Mouse (Mus musculus): ENCODE measurements at regions not wholly inside any gene's neighbourhood (a gene's known extent, or its start where the extent isn't known, plus 50 kb on each side); places are given as distances from the start of the nearest gene placed in this dataset.

DNA sequence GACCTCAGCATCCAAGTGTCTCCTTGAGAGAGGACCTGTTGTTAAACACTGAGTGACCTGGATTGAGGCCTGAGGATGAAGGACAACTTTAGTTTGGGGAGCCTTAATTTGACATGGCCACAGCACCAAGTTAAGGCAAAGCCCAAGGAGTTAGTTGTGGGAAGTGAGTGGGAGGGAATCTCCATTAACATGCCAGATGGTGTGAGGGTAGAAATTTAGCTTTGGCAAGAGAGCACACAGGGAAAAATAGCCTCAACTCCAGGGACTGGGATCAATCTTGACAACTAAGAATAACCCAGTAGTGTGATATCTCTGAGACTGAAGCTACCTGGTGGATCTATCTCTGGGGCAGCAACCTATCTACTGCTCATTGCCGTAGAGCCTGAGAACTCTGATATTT, 105.4 kb downstream of the Ahr start:
- no peaks in the 10 kb centered on the region for H3K36me3 ChIP-seq
- 94% methylated on average over 1 of the region's 1 CpGs for WGBS
- no peaks in the 10 kb centered on the region for H3K4me1 ChIP-seq
- no peak for ATAC-seq (ENCODE audit: low FRiP score, low read depth)
- no peak overlapping the region for H3K4me3 ChIP-seq
- no peaks in the 10 kb centered on the region for H3K9me3 ChIP-seq
- H3K9ac ChIP-seq = no peak overlapping the region
- H3K27me3 ChIP-seq = no peaks in the 10 kb centered on the region
- no peak overlapping the region for H3K27ac ChIP-seq
- H3K4me2 ChIP-seq (replicated peaks) = no peak overlapping the region

DNA sequence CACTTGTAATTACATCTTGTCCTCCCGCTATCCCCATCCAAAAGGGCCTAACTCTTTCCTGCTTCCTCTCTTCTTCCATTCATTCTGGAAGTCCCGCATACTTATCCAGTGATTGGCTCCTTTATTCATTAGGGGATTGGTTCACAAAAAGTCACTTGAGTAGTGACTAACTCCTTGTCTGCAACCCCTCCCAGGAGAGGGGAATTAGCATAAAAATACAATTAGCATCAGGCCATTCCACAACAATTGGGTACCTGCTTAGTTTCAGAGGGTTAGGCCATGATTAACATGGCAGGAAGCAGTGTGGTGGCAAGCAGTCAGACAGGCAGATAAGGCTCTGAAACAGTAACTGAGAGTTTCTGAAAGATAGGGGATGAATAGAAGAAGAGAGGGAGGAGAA, 115.6 kb downstream of the Ahr start:
- Histone ChIP-seq H3K4me2 (replicated peaks) (no peak overlapping the region), H3K4me1 (no peaks in the 10 kb centered on the region), H3K4me3 (no peak overlapping the region), H3K27me3 (no peaks in the 10 kb centered on the region), H3K27ac (no peak overlapping the region), H3K9ac (no peak overlapping the region), H3K36me3 (no peaks in the 10 kb centered on the region), H3K9me3 (no peaks in the 10 kb centered on the region)
- 77% methylated on average over 2 of the region's 2 CpGs for WGBS
- no peak for ATAC-seq (ENCODE audit: low FRiP score, low read depth)

DNA sequence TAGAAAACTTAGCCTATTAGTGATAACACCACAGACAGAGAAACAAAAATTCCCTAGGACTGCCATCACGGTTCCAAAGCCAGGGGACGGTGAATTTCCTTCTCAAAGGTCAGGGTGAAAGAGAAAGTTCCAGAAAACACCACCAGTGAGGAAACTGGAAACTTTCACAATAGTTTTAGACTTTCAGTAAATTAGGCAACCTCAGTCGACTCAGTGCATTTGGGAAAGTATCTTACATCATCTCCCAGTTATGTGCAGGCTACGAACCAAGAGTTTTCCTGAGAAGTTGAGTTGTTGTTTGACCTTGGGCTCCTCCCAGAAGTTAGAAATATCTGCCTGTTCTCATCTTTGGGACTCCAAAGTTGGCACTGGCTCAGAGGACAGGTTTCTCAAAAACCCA, 116.9 kb downstream of the Ahr start:
- ATAC-seq (ENCODE audit: low FRiP score, low read depth) = no peak
- H3K27me3 ChIP-seq = no peaks in the 10 kb centered on the region
- H3K4me2 ChIP-seq (replicated peaks) = no peak overlapping the region
- no peak overlapping the region for H3K9ac ChIP-seq
- no peak overlapping the region for H3K27ac ChIP-seq
- no peaks in the 10 kb centered on the region for H3K4me1 ChIP-seq
- H3K9me3 ChIP-seq = no peaks in the 10 kb centered on the region
- WGBS = 70% methylated on average over 4 of the region's 4 CpGs
- H3K4me3 ChIP-seq = no peak overlapping the region
- no peaks in the 10 kb centered on the region for H3K36me3 ChIP-seq

DNA sequence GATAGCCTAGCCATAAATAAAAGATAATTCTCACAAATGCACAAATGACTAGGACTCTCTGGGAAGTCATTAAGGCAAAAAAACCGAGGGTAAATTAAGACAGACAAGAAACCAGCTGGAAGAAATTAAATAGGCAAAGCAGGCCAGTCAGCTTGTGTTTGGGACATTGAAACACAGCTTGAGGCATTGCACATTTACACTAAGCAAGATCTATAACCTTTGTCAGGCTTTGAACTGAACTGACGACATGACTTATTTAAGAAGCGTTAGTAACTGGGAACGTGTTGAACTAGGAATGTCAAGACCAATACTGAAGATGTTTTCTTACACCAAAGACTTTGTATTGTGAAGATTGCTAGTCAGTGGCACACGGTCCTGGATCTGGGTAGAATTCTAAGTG, 118.3 kb downstream of the Ahr start:
- Histone ChIP-seq H3K27me3 (no peaks in the 10 kb centered on the region), H3K9ac (no peak overlapping the region), H3K4me2 (replicated peaks) (no peak overlapping the region), H3K9me3 (no peaks in the 10 kb centered on the region), H3K4me1 (no peaks in the 10 kb centered on the region), H3K4me3 (no peak overlapping the region), H3K27ac (no peak overlapping the region), H3K36me3 (no peaks in the 10 kb centered on the region)
- no peak for ATAC-seq (ENCODE audit: low FRiP score, low read depth)
- 22% methylated on average over 5 of the region's 5 CpGs for WGBS

DNA sequence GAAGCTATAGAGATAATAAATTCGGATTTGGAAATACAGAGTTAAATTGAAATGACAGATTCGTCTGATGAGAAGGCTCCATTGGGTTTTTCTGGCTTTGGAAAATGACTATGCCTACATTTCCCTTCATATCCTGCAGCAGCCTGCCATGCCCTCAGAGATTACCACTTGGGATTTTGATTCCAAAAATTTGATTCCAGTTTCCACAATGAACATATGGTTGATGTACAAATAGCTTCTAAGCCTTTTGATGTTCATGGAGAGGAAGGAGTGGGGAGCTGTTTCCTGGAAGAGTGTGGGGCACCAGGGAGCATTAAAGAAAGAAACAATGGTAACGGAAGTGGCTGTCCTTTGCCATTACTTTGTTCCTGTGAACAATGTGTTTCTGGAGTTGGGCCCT, 122.1 kb downstream of the Ahr start:
- WGBS = 81% methylated on average over 3 of the region's 3 CpGs
- Histone ChIP-seq H3K9ac (no peak overlapping the region), H3K36me3 (no peaks in the 10 kb centered on the region), H3K4me3 (no peak overlapping the region), H3K27ac (no peak overlapping the region), H3K4me1 (no peaks in the 10 kb centered on the region), H3K9me3 (no peaks in the 10 kb centered on the region), H3K4me2 (replicated peaks) (no peak overlapping the region), H3K27me3 (no peaks in the 10 kb centered on the region)
- ATAC-seq (ENCODE audit: low FRiP score, low read depth) = no peak

DNA sequence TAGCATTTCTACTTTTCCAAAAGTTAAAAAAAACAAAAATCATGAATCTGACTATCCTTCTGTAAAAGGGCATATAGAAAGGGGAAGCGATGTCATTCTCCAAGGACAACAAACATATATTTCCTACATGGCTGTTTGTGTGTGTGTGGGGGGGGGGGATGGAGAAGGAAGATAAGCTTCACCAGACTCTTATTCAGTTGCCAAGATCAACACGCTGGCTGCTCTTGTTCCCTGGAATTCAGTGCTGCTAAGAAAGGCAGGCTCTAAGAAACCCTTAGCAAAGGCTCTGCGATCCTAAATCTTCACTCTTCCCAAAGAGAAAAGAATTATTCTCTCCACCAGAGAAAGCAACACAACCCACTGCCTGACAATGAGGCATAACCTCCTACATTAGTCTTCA, 126.4 kb downstream of the Ahr start:
- no peak overlapping the region for H3K9ac ChIP-seq
- WGBS = 82% methylated on average over 3 of the region's 3 CpGs
- no peak overlapping the region for H3K27ac ChIP-seq
- no peaks in the 10 kb centered on the region for H3K27me3 ChIP-seq
- no peaks in the 10 kb centered on the region for H3K4me1 ChIP-seq
- H3K4me2 ChIP-seq (replicated peaks) = no peak overlapping the region
- no peaks in the 10 kb centered on the region for H3K36me3 ChIP-seq
- no peaks in the 10 kb centered on the region for H3K9me3 ChIP-seq
- H3K4me3 ChIP-seq = no peak overlapping the region
- no peak for ATAC-seq (ENCODE audit: low FRiP score, low read depth)

DNA sequence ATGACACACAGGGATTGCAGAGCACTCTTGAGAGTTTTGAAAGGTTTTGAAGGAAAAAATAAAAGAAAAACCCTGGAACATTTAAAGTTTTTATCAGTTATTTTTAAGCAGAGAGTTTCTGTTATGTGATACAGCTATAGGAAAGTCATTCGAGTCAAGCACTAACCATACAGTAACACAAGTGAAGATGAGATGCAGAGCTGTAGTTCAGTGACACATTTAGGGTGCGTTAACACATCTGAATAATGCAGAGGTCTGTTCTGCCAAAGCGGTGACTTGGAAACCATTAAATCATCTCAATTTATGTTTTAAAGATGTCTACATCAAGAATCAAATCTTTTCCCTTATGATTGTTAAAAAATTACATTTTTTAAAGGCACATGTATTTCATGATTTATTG, 126.8 kb downstream of the Ahr start:
- H3K4me3 ChIP-seq = no peak overlapping the region
- H3K4me1 ChIP-seq = no peaks in the 10 kb centered on the region
- no peak overlapping the region for H3K4me2 ChIP-seq (replicated peaks)
- no peak for ATAC-seq (ENCODE audit: low FRiP score, low read depth)
- no peak overlapping the region for H3K9ac ChIP-seq
- 81% methylated on average over 3 of the region's 3 CpGs for WGBS
- no peak overlapping the region for H3K27ac ChIP-seq
- H3K27me3 ChIP-seq = no peaks in the 10 kb centered on the region
- no peaks in the 10 kb centered on the region for H3K36me3 ChIP-seq
- no peaks in the 10 kb centered on the region for H3K9me3 ChIP-seq

DNA sequence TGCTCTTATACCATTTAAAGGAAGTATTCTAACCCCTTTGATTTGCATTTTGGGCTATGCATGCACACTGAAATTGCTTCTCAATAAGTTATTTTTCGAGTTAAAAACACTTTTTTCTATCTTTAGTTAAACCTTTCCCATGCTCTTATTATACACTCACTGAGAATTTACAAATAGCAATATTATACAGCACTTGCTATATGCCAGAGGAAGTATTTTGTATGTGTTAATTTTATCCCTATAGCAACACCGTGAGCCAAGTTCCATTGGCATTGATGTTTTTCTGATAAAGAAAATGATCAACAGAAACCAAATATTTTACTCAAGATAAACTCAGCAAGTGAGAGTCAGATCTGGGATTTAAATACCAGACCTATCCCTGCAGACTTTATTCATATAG, 133.0 kb downstream of the Ahr start:
- 67% methylated on average over 2 of the region's 2 CpGs for WGBS

DNA sequence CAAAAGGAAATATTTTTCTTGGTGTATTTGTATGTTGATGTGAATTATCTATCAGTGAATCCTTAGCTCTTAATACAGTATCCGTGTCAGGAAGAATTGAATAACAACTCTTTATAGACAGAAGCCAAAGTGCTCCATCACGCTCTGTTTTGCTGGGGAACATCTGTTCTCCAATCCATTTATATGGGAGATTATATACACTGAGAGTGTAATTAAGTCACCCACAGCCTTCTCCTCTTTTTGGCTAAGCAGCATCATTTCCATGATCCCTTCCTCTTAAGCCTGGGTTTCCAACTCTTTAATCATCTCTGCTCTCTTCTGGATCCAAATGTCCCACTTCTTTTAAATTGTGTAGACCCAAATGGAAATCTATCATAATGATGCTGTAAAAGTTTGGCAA, 133.6 kb downstream of the Ahr start:
- H3K9me3 ChIP-seq = no peaks in the 10 kb centered on the region
- H3K9ac ChIP-seq = no peak overlapping the region
- H3K27ac ChIP-seq = no peak overlapping the region
- H3K4me2 ChIP-seq (replicated peaks) = no peak overlapping the region
- H3K4me3 ChIP-seq = no peak overlapping the region
- H3K36me3 ChIP-seq = no peaks in the 10 kb centered on the region
- H3K4me1 ChIP-seq = no peaks in the 10 kb centered on the region
- H3K27me3 ChIP-seq = no peaks in the 10 kb centered on the region
- ATAC-seq (ENCODE audit: low FRiP score, low read depth) = no peak
- 88% methylated on average over 2 of the region's 2 CpGs for WGBS

More for the DNA sequence above, 133.0 kb downstream of the Ahr start:
- no peaks in the 10 kb centered on the region for H3K4me1 ChIP-seq
- ATAC-seq (ENCODE audit: low FRiP score, low read depth) = no peak
- no peaks in the 10 kb centered on the region for H3K9me3 ChIP-seq
- H3K4me3 ChIP-seq = no peak overlapping the region
- no peaks in the 10 kb centered on the region for H3K27me3 ChIP-seq
- H3K4me2 ChIP-seq (replicated peaks) = no peak overlapping the region
- no peaks in the 10 kb centered on the region for H3K36me3 ChIP-seq
- no peak overlapping the region for H3K9ac ChIP-seq
- no peak overlapping the region for H3K27ac ChIP-seq

DNA sequence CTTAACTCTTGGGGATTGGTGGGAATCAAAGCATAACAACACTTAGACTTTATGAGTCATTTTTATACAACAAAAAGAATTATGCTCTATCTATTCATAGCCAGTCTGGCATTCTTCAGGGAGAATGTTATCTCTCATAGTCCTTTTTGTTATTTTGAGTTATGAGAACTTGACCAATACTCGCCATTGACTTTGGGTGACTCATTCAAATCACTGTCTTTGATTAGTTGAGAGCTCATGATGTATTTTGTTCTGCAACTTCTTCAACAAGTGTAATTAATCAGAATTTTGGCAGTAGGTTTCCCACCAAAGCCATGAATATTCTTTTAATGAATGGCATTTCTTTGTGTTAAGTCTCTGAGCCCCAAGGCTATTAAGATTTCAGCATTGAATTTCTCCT, 139.6 kb downstream of the Ahr start:
- 80% methylated on average over 1 of the region's 1 CpGs for WGBS

DNA sequence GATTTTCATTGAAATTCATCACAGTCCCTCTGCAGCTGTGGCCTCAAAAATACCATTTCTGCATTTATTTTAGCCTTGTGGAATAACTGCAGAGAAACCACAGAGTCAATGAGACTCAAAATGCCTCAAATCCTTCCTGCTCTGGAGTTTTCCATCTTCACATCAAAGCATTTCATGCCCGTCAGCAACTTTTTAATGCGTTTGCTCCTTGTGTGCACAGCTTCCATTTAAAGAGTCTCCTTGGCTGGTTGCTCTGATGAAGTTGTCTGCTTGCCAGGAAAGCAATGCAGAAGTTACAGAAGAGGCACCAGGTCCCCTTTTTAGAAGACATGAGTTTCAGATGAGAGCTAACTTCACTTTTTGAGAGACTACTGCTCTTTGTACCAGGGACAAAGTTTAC, 142.7 kb downstream of the Ahr start:
- no peaks in the 10 kb centered on the region for H3K9me3 ChIP-seq
- no peaks in the 10 kb centered on the region for H3K4me1 ChIP-seq
- no peaks in the 10 kb centered on the region for H3K27me3 ChIP-seq
- no peak overlapping the region for H3K4me3 ChIP-seq
- no peak overlapping the region for H3K9ac ChIP-seq
- WGBS = 48% methylated on average over 2 of the region's 2 CpGs
- no peak for ATAC-seq (ENCODE audit: low FRiP score, low read depth)
- H3K27ac ChIP-seq = no peak overlapping the region
- no peaks in the 10 kb centered on the region for H3K36me3 ChIP-seq
- no peak overlapping the region for H3K4me2 ChIP-seq (replicated peaks)

More for the DNA sequence above, 139.6 kb downstream of the Ahr start:
- H3K36me3 ChIP-seq = no peaks in the 10 kb centered on the region
- H3K4me1 ChIP-seq = no peaks in the 10 kb centered on the region
- H3K27me3 ChIP-seq = no peaks in the 10 kb centered on the region
- H3K4me2 ChIP-seq (replicated peaks) = no peak overlapping the region
- no peak overlapping the region for H3K4me3 ChIP-seq
- H3K9ac ChIP-seq = no peak overlapping the region
- no peak for ATAC-seq (ENCODE audit: low FRiP score, low read depth)
- no peak overlapping the region for H3K27ac ChIP-seq
- H3K9me3 ChIP-seq = no peaks in the 10 kb centered on the region

DNA sequence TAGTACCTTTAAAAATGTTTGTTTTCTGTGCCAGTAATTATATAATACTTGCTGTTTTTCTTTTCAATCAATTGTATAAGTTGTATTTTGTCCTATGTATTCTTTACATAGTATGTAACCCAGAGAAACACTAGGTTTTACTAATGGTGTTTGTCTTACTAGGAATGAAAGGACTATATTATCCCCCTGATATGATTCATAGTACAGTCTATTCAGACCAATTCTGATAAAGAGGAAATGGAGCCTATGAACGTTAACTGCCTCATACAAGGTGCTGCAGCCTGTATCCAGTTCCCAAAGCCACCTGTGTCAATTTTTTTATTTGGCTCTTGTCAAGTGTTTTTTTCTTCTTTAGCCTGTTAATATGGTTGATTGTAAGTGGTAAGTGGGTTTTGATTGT, 144.6 kb downstream of the Ahr start:
- H3K27me3 ChIP-seq = no peaks in the 10 kb centered on the region
- WGBS = 80% methylated on average over 1 of the region's 1 CpGs

DNA sequence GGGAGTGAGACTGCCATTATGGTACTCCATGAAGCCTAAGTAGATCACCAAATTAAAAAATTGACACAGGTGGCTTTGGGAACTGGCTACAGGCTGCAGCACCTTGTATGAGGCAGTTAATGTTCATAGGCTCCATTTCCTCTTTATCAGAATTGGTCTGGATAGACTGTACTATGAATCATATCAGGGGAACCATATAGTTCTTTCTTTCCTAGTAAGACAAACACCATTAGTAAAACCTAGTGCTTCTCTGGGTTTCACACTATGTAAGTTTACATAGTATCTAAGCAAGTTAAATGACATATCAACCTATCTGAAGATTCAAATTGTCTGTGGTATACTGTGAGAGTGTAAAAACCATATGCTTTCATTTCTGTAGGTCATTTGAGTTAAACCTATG, 145.0 kb downstream of the Ahr start:
- Histone ChIP-seq H3K27me3 (no peaks in the 10 kb centered on the region), H3K9ac (no peak overlapping the region), H3K9me3 (no peaks in the 10 kb centered on the region), H3K27ac (no peak overlapping the region), H3K4me2 (replicated peaks) (no peak overlapping the region), H3K4me3 (no peak overlapping the region), H3K4me1 (no peaks in the 10 kb centered on the region), H3K36me3 (no peaks in the 10 kb centered on the region)
- no peak for ATAC-seq (ENCODE audit: low FRiP score, low read depth)

More for the DNA sequence above, 144.6 kb downstream of the Ahr start:
- no peak for ATAC-seq (ENCODE audit: low FRiP score, low read depth)
- no peaks in the 10 kb centered on the region for H3K9me3 ChIP-seq
- no peak overlapping the region for H3K4me2 ChIP-seq (replicated peaks)
- H3K27ac ChIP-seq = no peak overlapping the region
- no peak overlapping the region for H3K4me3 ChIP-seq
- H3K4me1 ChIP-seq = no peaks in the 10 kb centered on the region
- no peaks in the 10 kb centered on the region for H3K36me3 ChIP-seq
- no peak overlapping the region for H3K9ac ChIP-seq

DNA sequence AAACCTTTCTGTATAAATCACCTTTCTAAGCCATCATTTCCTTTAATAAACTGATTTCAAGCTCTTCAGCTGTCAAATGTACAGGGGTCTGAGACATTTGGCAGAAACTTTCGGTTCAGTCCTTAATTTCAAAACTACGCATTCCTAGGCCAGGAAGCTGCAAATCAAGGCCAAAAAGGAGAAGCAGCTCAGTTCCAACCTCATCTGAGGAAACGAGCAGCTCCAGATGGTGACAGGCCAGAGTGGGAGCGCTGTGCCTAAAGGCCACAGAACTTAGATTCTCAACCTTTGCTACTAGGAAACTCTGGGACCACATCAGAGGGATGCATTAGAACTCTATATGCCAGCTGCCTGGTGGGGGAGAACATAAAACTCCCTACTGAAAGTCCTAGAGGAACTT, 150.6 kb downstream of the Ahr start:
- Histone ChIP-seq H3K4me3 (no peak overlapping the region), H3K9ac (no peak overlapping the region), H3K4me2 (replicated peaks) (no peak overlapping the region), H3K9me3 (no peaks in the 10 kb centered on the region), H3K27me3 (no peaks in the 10 kb centered on the region), H3K4me1 (no peaks in the 10 kb centered on the region), H3K27ac (no peak overlapping the region), H3K36me3 (no peaks in the 10 kb centered on the region)
- ATAC-seq (ENCODE audit: low FRiP score, low read depth) = no peak
- WGBS = 56% methylated on average over 4 of the region's 4 CpGs

Data from limb, embryonic 13.5 days (tissue).